ENCODE assay signal across 24 mouse cellular contexts in genomic region chr11:70502018-70502417, GRCm38 (mm10). TPM values are rescaled to one million over a fixed set of nuclear protein-coding genes. Genes with fewer than 3 reads are reported as not detected.
DNase-seq lines count a peak whose midpoint lies in the region; ATAC-seq and TF ChIP-seq lines count a peak whose summit lies in the region.
"Had no signal": no experiment of that assay in that cellular context is flagged by ENCODE, and none has a peak within 500 bp of the region (broad histone marks: within the 10 kb centered on the region; RNA-seq: fewer than 3 reads in every experiment).

No protein-coding gene starts in this region.

- no peak for TF ChIP-seq POLR2A in small intestine, adult 2 months (IDR thresholded peaks at IDR 0.05; ENCODE audit: low read depth, low read length)

- no peak overlapping the region for H3K9ac ChIP-seq in liver, postnatal 0 days (replicated peaks)
- no peak overlapping the region for H3K9ac ChIP-seq in liver, embryonic 12.5 days
- H3K9ac ChIP-seq: embryonic facial prominence, embryonic 12.5 days; forebrain, embryonic 13.5 days; forebrain, embryonic 15.5 days; forebrain, postnatal 0 days had no signal

- no peak overlapping the region for H3K27ac ChIP-seq in liver, postnatal 0 days (ENCODE audit: low read depth)
- H3K27ac ChIP-seq in liver, embryonic 12.5 days, result no peak overlapping the region
- H3K27ac ChIP-seq in small intestine, adult 2 months (ENCODE audit: insufficient read depth, low read depth, low read length), result peak overlapping the region; percentile 66; the same call in 1 of the 2 replicates
- H3K27ac ChIP-seq: embryonic facial prominence, embryonic 10.5 days; embryonic facial prominence, embryonic 12.5 days; forebrain, embryonic 13.5 days; forebrain, embryonic 15.5 days had no signal

- no peaks in the 10 kb centered on the region for H3K36me3 ChIP-seq in liver, postnatal 0 days (replicated peaks; ENCODE audit: insufficient read depth, low read length)
- H3K36me3 ChIP-seq in liver, embryonic 12.5 days, result no peaks in the 10 kb centered on the region
- H3K36me3 ChIP-seq in small intestine, adult 2 months (ENCODE audit: control insufficient read depth, insufficient read depth, low read length), result no peaks in the 10 kb centered on the region; the same call in 1 of the 2 replicates
- H3K36me3 ChIP-seq: embryonic facial prominence, embryonic 10.5 days; embryonic facial prominence, embryonic 12.5 days; forebrain, embryonic 15.5 days had no signal

- TF ChIP-seq CTCF in liver, postnatal 0 days (IDR thresholded peaks at IDR 0.05; ENCODE audit: low read depth), result no peak
- TF ChIP-seq CTCF in small intestine, adult 2 months (IDR thresholded peaks at IDR 0.05; ENCODE audit: extremely low read depth, insufficient read length, insufficient replicate concordance, low read depth, low read length), result no peak

- no peak for DNase-seq in liver, postnatal 0 days
- peak; percentile 50 for DNase-seq in yolk sac, embryonic 10.5 days (ENCODE audit: low spot score)
- DNase-seq in embryo, embryonic 9.5 days (ENCODE audit: extremely low spot score), result no peak
- DNase-seq: adrenal gland, adult 2 months; adrenal gland, postnatal 10 days; adrenal gland, postnatal 25 days; cerebellum, adult 11 months; cerebellum, adult 18-20 months; cerebellum, adult 8-10 months; cerebellum, adult 9-11 months; cerebellum, postnatal 14 days; cerebellum, postnatal 36 days; embryo, embryonic 11 days; forebrain, postnatal 0 days had no signal

- H3K4me3 ChIP-seq in liver, postnatal 0 days (ENCODE audit: low read depth, low read length), result no peak overlapping the region
- no peak overlapping the region for H3K4me3 ChIP-seq in liver, embryonic 12.5 days
- H3K4me3 ChIP-seq in small intestine, adult 2 months (ENCODE audit: low read depth, low read length), result no peak overlapping the region
- H3K4me3 ChIP-seq: embryonic facial prominence, embryonic 10.5 days; embryonic facial prominence, embryonic 12.5 days; forebrain, embryonic 13.5 days; forebrain, embryonic 15.5 days had no signal

- H3K27me3 ChIP-seq in liver, postnatal 0 days (ENCODE audit: insufficient read depth, low read length), result no peaks in the 10 kb centered on the region
- H3K27me3 ChIP-seq in liver, embryonic 12.5 days (replicated peaks), result 0 out of 2 replicates have a peak, but pooled peaks cover 19% of the 10 kb centered on the region
- H3K27me3 ChIP-seq in small intestine, adult 2 months (ENCODE audit: control insufficient read depth, insufficient read depth, low read length), result no peaks in the 10 kb centered on the region
- H3K27me3 ChIP-seq: forebrain, embryonic 13.5 days; forebrain, embryonic 15.5 days had no signal

- TF ChIP-seq EP300 in liver, postnatal 0 days (IDR thresholded peaks at IDR 0.05; ENCODE audit: low read depth), result no peak

- H3K4me2 ChIP-seq in liver, postnatal 0 days (ENCODE audit: low read depth, low read length), result no peak overlapping the region
- H3K4me2 ChIP-seq in liver, embryonic 12.5 days, result no peak overlapping the region
- H3K4me2 ChIP-seq: embryonic facial prominence, embryonic 12.5 days; forebrain, embryonic 13.5 days; forebrain, embryonic 15.5 days had no signal

- no peaks in the 10 kb centered on the region for H3K9me3 ChIP-seq in liver, postnatal 0 days (ENCODE audit: low read length)
- H3K9me3 ChIP-seq in liver, embryonic 12.5 days (replicated peaks), result no peaks in the 10 kb centered on the region
- H3K9me3 ChIP-seq: embryonic facial prominence, embryonic 10.5 days; embryonic facial prominence, embryonic 12.5 days; forebrain, embryonic 13.5 days; forebrain, embryonic 15.5 days had no signal

- 0 out of 2 replicates have a peak, but pooled peaks cover 11% of the 10 kb centered on the region for H3K4me1 ChIP-seq in liver, postnatal 0 days (ENCODE audit: insufficient read depth)
- peaks cover 21% of the 10 kb centered on the region for H3K4me1 ChIP-seq in liver, embryonic 12.5 days
- peaks cover 22% of the 10 kb centered on the region for H3K4me1 ChIP-seq in small intestine, adult 2 months (ENCODE audit: control insufficient read depth, insufficient read depth, insufficient read length, low read length)
- H3K4me1 ChIP-seq: embryonic facial prominence, embryonic 10.5 days; embryonic facial prominence, embryonic 12.5 days; forebrain, embryonic 13.5 days; forebrain, embryonic 15.5 days had no signal

- 46% methylated on average over 3 of the region's 3 CpGs for WGBS in liver, postnatal 0 days (ENCODE audit: insufficient replicate concordance)
- WGBS in liver, embryonic 12.5 days (ENCODE audit: insufficient replicate concordance), result 39% methylated on average over 3 of the region's 3 CpGs
- 26% methylated on average over 3 of the region's 3 CpGs for WGBS in small intestine, adult 2 months

- peak; percentile 55 for ATAC-seq in liver, postnatal 0 days
- ATAC-seq in liver, embryonic 12.5 days, result no peak
- ATAC-seq: forebrain, embryonic 13.5 days; forebrain, embryonic 15.5 days; forebrain, postnatal 0 days had no signal

RNA-seq across cellular contexts. Expression of gene Tm4sf5, which starts 3.0 kb away (rescaled TPM):
- polyA plus RNA-seq in liver, postnatal 0 days (2015; fragmentation: Nextera tagmentation; extraction: Ambion mirVana), result 1.7 and 2.8 TPM in 2 replicates
- polyA plus RNA-seq in liver, embryonic 12.5 days (2016; fragmentation: Nextera tagmentation; extraction: Ambion mirVana), result 2.8 and 2.9 TPM in 2 replicates
- polyA plus RNA-seq in small intestine, adult 2 months (2012; rRNA removed), result 331 and 587 TPM in 2 replicates
- polyA plus RNA-seq: C2C12; embryonic facial prominence, embryonic 14.5 days; forebrain, embryonic 11.5 days had no signal

RNA-seq across cellular contexts. Expression of gene Vmo1, which starts 12.4 kb away (rescaled TPM):
- 1.0 and 1.4 TPM in 2 replicates for polyA plus RNA-seq in liver, postnatal 0 days (2015; fragmentation: Nextera tagmentation; extraction: Ambion mirVana)
- 0.42 and 0.44 TPM in 2 replicates for polyA plus RNA-seq in liver, embryonic 12.5 days (2016; fragmentation: Nextera tagmentation; extraction: Ambion mirVana)
- polyA plus RNA-seq in small intestine, adult 2 months (2012; rRNA removed), result not detected in 2 replicates
- polyA plus RNA-seq: adrenal gland, adult 2 months; C2C12; embryonic facial prominence, embryonic 10.5 days; forebrain, embryonic 11.5 days; forebrain, embryonic 13.5 days had no signal

RNA-seq across cellular contexts. Expression of gene Gltpd2, which starts 17.0 kb away (rescaled TPM):
- polyA plus RNA-seq in liver, postnatal 0 days (2015; fragmentation: Nextera tagmentation; extraction: Ambion mirVana), result 28.0 and 30.8 TPM in 2 replicates
- polyA plus RNA-seq in liver, embryonic 12.5 days (2016; fragmentation: Nextera tagmentation; extraction: Ambion mirVana), result 15.3 and 17.5 TPM in 2 replicates
- polyA plus RNA-seq in small intestine, adult 2 months (2012; rRNA removed), result 4.3 and 8.4 TPM in 2 replicates
- polyA plus RNA-seq: brain, embryonic 14.5 days; C2C12; forebrain, embryonic 13.5 days had no signal

RNA-seq across cellular contexts. Expression of gene Psmb6, which starts 23.1 kb away (rescaled TPM):
- polyA plus RNA-seq in liver, postnatal 0 days (2015; fragmentation: Nextera tagmentation; extraction: Ambion mirVana), result 317 and 325 TPM in 2 replicates
- polyA plus RNA-seq in liver, embryonic 12.5 days (2016; fragmentation: Nextera tagmentation; extraction: Ambion mirVana), result 415 and 437 TPM in 2 replicates
- polyA plus RNA-seq in small intestine, adult 2 months (2012; rRNA removed), result 146 and 264 TPM in 2 replicates

RNA-seq across cellular contexts. Expression of gene Gm40193, which starts 30.7 kb away (rescaled TPM):
- not detected in 2 replicates for polyA plus RNA-seq in liver, postnatal 0 days (2015; fragmentation: Nextera tagmentation; extraction: Ambion mirVana)
- not detected in 2 replicates for polyA plus RNA-seq in liver, embryonic 12.5 days (2016; fragmentation: Nextera tagmentation; extraction: Ambion mirVana)
- polyA plus RNA-seq in small intestine, adult 2 months (2012; rRNA removed), result not detected in 2 replicates
- polyA plus RNA-seq: adrenal gland, adult 2 months; brain, embryonic 14.5 days; C2C12; embryonic facial prominence, embryonic 10.5 days; embryonic facial prominence, embryonic 12.5 days; forebrain, embryonic 11.5 days; forebrain, embryonic 13.5 days; forebrain, embryonic 15.5 days; forebrain, postnatal 0 days had no signal

Comparison
In these comparisons a context has a peak if more than half of its experiments do, and no peak if none do; other contexts are left out.
1. RNA of gene Tm4sf5, which starts 3.0 kb away (polyA plus RNA-seq): 331 to 587 TPM in small intestine, adult 2 months; 2.8 to 2.9 TPM in liver, embryonic 12.5 days and 1.7 to 2.8 TPM in liver, postnatal 0 days; every median in the first group is over 10 times any median in the second.